Mouse (Mus musculus): ENCODE measurements at regions not wholly inside any gene's neighbourhood (a gene's known extent, or its start where the extent isn't known, plus 50 kb on each side); places are given as distances from the start of the nearest gene placed in this dataset.

DNA sequence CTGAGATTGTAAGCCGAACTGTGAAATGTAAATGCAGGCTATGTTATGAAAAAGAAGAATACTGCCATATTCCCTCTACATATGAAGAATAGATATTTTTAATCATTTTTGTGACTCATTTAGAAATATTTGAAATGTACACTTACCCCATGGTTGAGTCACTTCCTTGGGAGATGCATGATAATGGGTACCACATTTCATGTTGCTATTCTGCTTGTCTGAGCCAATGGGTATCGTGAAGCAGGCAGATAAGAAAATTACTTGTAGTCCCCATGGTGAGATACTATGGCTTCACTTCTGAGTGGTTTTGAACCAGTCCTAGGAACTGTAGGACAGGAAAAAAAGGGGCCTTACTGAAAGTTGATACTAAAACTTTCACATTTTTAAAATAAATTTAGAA, 506.2 kb upstream of the Lcorl start:
- TF ChIP-seq CTCF (IDR thresholded peaks at IDR 0.05; ENCODE audit: low read depth, low read length) (no peak), POLR2A (IDR thresholded peaks at IDR 0.05; ENCODE audit: extremely low read depth, insufficient read depth, low read length) (no peak)
